Mouse (Mus musculus): ENCODE results near the gene Zc3h6.
A peak's percentile ranks its signal among the peaks of the same experiment; 100 is the strongest.

Gene Zc3h6

DNA sequence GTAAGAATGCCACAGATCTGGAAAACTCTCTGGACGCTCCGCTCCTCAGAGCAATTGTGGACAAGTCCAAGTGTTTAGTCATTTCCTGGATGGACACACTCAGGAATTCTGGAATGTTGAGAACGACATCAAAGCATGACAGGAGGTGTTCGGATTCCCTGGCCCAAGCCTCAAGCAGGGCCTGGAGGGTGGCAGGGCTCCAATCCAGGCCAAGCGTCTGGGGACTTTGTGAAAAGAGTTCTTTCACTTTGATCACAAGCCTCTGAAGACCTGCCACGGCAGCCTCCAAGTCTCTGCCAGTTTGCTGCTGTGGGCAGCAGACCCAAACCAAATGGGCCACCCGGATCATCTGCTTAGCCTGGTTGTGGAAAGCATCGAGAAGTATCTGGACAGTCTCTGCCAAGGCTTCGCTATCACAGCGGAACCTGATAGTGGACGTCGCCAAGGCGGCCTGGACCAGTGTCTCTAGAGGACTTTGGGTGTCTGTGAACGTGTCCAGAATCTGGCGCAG is 71.3 kb downstream of the Zc3h6 start:
- DNase-seq: peak; percentile 19

DNA sequence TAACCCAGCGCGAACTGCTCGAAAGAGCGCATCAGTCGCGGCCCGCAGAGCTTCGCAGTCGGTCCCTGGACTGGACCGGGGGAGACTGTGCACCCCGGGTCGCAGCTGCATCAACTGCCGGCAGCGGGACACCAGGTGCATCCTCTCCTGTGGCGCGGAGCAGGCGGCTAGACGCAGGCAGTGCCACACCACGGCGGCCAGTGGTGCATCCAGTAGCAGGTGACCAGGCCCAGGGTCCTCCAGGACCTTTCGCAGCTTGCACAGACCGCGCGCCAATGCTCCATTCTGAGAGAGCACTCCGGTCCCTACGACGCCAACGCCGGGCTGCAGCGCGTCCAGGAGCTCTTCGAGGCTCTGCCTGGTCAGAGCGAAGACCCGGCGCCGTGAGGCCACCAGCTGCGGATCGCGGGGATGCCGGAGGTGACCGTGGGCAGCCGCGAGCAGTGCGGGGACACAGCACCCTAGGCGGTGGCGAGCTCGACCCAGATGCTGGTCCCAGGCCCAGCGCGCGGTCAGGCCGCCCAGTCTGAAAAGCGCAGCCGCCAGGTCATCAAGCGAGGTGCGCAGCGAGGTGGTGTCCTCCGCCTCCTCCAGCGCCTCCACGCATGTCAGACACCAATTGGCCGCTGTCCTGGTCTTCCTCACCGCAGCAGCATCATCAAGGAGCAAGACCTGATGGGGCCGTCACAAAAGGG is 71.9 kb downstream of the Zc3h6 start:
- DNase-seq: peak; percentile 78

DNA sequence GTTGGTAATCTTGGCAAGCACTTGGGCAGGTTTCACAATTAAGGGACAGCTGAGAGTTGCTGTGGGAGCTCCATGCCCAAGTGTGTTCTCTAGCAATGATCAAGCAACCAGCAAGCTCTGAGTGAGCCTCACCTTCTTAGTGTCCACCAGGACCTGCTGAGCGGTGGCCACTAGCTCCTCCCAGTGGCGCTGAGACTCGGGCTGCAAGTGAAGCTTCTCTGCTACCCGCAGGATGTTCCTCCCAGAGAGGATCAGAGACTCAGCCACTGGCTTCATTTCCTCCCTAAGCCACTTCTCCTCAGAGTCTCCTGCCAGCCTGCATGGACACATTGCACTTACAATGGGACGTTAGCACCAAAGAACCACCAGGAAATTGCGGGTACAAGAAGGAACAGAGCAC is 73.4 kb downstream of the Zc3h6 start:
- DNase-seq: peak; percentile 24

DNA sequence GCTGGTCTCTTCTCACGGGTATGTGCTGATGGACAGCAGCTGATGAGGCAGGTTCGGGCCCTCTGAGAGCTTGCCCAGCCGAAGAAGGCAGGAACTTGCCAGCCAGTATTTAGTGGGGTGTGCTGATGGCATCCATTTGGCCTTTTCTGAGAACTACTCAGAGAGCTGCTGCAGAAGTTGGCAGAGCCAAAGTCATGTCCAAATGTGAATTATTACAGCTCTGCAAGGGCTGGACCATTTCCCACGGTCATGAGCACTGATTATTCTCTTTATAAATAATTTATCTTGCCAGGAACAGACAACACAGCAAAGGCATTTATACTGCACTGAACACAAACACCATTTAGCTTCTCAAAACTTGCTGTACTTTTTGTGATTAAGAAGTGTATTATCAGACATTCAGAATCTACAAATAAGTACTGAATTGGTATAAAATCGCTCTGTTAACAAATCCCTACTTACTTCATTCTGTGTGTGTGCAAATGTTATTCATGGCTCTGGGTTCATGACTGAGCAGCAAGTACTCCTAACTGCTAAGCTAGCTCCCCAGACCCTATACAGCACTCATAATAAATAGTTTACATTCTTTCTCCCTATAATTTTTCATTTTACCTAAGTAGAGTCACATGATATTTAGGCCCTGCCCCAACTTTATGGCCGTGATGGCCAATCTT is 79.1 kb downstream of the Zc3h6 start:
- no peak for DNase-seq

DNA sequence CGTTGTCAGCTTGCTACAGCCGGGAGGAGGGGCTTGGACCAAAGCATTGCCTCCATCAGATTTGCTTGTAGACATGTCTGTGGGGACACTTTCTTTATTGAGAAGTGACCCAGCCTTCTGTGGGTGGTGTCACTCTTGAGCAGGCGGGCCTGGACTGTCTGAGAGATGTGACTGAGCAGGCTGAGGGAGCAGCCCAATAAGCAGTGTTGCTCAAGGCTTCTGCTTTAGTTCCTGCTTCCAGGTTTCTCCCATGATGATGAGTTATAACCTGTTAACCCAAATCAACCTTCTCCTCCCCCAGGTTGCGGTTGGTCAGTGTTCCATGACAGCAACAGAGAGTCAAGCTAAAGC is 79.6 kb downstream of the Zc3h6 start:
- DNase-seq: no peak

DNA sequence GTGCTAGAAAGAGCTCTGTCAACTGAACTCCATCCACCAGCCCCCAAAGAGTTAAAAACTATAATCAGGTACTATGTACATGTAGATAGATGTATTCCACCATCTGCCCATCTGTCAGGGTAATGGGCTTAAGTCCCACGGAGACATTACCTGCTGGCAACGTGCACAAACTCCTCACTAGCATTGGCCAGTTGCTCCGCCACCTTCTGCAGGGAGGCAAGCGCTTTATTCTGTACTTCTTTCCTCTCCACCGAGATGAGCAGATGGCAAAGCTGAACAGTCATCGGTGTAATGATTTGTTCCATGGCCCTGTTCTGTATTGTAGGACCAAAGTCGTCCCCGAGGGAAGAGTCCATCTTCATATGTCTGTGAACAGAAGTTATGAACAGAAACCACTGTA is 80.6 kb downstream of the Zc3h6 start, which contains the start of gene Vinac1:
Gene Vinac1 (minus strand): TSS at position 362 of the 400 bp plus-strand sequence.
- DNase-seq: no peak

DNA sequence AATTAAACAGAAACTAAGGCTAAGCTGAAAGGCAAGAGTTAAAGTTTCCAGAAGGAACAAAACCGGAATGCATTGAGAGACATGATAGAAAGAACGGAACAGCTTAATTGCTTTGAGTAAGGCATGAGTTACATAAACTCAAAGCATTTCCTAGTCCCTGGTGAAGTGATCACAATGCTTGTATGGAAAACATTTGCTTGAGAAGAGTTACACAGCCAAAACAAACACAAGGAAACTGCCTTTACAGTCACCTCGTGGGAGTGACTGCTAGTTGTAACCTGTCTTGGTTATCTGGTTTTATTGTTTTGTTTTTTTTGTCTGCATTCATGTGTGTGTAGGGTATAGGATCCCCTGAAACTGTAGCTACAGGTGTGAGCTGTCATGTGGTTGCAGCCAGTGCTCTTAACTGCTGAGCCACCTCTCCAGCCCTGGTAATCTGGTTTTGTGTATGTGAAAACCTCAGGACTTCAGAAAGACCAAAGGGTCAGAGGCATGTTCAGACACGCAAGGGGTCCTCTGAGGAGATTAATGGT is 85.3 kb downstream of the Zc3h6 start:
- DNase-seq: no peak

DNA sequence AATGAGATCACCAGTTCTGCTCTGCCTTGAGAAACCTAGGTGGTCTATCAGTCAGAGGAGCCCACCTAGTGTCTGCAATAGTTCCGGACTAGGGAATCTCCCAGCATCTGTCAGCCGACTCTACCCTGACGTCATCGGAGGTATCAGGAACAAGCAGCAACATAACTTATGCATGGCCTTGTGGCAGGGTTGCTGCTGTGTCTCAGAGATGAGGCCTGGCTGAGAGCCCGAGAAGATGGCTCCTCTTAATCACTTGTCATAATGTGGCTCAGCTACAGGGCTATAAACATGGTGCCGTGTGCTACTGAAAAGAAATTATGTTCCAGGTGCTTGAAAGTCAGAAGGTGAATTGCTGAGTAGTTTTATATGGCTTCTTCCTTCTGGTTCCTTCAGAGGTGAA is 88.5 kb downstream of the Zc3h6 start:
- DNase-seq: no peak

DNA sequence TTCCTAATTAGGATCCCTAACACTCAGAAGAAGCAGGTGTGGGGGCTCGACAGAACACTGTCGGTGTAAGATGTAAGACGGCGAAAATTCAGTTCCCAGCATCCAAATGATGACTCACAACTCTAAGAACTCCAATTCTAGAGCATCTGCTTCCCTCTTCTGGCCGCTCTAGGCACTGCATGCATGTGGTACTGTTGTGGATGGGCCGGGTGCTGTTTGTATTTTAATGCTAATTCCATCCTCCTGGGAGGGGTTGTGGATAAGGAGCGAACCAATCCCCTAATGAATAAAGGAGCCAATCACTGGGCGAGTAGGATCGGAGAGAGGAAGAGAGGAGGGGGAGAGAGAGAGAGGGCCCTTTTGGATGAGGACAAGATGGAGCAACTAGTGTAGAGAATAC is 89.4 kb downstream of the Zc3h6 start:
- peak; percentile 52 for DNase-seq

DNA sequence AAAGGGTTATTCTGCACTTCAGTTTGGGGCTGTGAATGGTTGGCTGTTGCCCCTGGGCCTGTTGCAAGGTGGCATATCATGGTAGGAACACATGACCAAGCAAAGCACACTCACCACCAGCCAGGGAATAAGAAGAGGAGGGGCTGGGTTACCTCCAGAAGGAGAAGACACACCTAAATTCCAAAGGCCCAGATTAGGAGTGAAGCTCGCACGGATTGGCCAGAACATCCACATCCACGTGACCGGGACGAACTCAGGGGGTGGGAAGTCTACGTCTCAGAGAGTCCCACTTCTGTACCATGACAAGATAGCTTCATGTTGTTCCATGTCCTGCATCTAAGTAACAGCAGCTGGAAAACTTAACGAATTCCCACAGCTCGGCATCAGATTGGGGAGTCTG is 90.1 kb downstream of the Zc3h6 start:
- no peak for DNase-seq

DNA sequence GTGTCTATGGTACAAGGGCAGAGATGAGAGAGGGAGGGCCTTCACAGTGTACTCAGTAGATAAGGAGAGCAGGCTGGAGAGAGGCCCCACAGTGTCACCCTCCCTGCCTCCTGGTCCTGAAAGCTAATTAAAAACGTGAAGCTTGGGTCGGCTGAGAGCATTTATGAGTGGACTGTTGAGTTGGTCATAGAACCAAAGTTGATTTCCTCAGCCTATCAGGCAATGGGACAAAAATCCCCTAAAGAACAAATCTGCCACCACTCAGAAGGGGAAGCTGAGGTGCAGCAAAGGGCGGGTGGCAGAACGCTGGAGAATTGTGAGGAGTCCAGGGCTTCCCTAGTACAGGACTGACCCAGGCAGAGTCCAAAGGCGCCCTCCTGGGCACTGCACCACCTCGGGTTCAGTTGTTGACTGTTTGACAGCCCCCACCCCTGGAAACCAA is 90.7 kb downstream of the Zc3h6 start:
- no peak for DNase-seq

DNA sequence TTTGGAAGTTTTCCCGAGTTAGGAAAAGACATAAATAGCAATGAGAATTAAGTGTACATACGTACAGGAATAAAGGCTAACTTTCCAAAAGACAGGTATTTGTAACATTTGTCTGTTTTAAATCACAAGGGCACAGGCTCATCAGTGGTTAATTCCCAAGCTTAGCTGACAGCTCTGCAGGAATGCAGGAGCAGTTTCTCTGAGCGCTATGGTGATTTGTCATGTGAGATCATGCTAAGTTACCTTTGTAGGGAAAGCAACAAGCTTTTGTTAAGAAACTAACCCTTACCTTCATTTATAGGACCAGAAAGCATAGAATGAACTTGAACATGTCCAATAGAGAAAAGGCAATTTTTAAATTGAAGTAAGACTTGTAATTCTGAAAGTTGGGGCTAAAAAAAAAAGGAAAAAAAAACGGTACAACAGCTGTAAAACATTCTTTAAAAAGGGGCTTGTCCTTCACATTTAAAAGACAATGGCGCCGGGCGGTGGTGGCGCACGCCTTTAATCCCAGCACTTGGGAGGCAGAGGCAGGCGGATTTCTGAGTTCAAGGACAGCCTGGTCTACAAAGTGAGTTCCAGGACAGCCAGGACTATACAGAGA is 94.4 kb downstream of the Zc3h6 start:
- DNase-seq: no peak

DNA sequence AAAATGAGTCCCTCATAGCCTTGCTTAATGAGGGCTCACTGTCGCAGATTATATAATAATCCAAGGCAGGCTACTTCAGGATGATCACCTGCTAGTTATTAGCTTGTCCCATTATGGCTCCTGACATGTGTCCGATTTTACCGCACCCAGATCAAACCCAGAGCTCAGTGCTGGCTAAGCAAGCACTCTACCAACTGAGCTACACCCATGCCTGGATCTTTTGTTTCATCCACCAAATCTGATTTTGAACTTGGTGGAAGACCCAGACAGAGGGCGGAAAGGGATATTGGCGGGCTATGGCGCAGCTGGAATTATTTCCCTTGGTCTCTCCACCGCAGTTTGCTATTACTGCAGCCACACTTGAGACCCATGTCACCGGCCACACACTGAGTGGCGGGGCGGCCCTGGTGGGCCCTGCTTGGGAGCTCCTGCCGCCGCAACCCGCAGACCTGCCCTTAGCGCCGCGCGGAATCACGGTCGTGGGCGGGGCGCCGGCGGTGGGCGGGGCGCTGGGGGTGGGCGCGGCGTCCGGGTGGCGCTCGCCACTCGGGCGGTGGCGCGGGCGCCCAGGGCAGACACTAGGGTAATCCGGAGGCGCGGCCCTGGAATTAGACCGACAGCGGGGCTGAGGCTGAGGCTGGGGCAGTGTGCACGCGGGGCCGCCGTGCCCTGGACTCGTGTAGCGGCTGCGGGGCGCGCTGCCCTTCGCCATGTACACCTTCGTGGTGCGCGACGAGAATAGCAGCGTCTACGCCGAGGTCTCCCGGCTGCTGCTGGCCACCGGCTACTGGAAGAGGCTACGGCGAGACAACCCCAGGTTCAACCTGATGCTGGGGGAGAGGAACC is 98.5 kb downstream of the Zc3h6 start, which contains the start of gene Ttl:
Gene Ttl (plus strand): TSS at position 506 of the 846 bp plus-strand sequence.
- peak; percentile 92 for DNase-seq

DNA sequence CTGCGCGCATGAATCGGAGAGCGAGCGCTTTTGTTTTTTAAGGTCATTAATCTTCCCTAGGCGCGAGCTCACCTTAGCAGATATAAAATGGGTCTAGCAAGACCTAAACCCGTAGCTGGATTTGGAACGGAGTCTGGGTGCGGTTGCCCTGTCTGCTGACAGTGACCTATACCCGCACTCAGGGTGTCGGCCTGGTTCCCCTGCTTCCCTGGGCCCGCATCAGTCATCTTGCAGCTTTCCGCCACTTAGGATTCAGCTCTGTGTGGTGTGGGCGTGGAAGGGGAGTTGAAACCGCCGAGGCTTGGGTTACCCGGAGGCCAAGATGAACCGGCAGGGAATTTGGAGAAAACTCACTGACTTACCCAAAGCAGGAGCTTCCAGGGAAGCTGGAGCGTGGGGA is 99.1 kb downstream of the Zc3h6 start:
- peak; percentile 69 for DNase-seq

Data from retina, postnatal 1 day (tissue).